Mouse (Mus musculus) lung, postnatal 14 days (tissue): ENCODE results near the gene Oxsm.
A peak's percentile ranks its signal among the peaks of the same experiment; 100 is the strongest.

Experiments
- DNase-seq: peaks from one replicate; pipeline ENCODE4 v3.0.0; 2021

The Oxsm gene

DNA sequence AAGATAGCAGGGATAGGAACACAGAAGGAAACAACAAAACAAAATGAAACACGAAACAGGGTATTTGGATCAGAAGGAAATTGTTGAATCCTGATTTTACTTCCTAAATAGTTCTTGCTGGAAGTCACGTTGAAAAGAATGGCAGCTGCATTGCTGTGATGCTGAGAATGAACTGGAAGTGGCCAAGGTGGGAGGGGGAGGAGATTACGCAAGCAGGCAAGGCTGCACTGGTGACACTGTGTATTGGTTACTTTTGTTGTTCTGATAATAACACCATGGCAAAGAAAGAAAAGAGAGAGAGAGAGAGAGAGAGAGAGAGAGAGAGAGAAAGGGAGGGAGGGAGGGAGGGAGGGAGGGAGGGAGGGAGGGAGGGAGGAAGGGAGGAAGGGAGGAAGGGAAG, 13.1 kb downstream of the Oxsm start:
- DNase-seq: no peak

- DNase-seq: no peak
Measured at GRCm38 (mm10) chr14:16233515-16233914, 16.1 kb downstream of the Oxsm start.

- no peak for DNase-seq
Measured at GRCm38 (mm10) chr14:16230581-16230980, 19.0 kb downstream of the Oxsm start.

GRCm38 (mm10) chr14:16229395-16229794, 20.2 kb downstream of the Oxsm start:
- DNase-seq: no peak

DNA sequence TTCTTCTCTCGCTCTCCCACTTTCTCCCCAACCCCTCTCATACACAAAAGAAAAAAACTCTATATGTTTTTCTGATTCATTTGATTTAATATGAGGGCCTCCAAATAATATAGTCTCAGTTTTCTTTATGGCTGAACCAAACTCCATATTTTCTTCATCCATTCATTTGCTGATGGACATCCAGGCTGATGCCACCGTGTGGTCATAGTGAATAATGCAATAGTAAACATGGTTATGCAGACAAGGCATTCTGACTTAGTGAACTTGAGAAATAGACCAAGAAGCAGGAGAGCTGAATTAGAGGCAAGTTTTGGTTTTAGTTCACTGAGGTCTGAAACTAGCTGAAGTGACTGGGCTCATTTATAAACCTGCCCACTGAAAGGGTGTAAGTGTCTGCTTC, 30.6 kb downstream of the Oxsm start:
- DNase-seq: peak; percentile 25

DNA sequence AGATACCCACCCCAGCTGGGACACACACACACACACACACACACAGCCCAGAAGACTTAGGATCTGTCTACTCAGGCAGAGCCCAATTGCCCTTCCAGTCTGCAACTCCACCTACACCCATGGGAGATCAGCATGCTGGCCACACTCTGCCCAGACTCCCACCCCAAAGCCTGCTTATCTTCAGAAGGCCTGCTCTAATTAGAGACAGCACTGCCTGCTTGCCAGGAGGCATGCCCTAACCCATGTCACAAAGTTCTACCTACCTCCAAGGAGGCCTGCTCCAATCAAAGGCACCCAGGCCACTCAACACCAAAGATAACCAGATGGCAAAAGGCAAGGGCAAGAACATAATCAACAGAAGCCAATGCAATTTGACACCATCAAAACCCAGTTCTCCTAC, 41.9 kb downstream of the Oxsm start:
- no peak for DNase-seq

GRCm38 (mm10) chr14:16201673-16202072, 47.9 kb downstream of the Oxsm start:
- DNase-seq: no peak

- peak; percentile 6 for DNase-seq
Measured at GRCm38 (mm10) chr14:16200969-16201638, 48.5 kb downstream of the Oxsm start.

DNA sequence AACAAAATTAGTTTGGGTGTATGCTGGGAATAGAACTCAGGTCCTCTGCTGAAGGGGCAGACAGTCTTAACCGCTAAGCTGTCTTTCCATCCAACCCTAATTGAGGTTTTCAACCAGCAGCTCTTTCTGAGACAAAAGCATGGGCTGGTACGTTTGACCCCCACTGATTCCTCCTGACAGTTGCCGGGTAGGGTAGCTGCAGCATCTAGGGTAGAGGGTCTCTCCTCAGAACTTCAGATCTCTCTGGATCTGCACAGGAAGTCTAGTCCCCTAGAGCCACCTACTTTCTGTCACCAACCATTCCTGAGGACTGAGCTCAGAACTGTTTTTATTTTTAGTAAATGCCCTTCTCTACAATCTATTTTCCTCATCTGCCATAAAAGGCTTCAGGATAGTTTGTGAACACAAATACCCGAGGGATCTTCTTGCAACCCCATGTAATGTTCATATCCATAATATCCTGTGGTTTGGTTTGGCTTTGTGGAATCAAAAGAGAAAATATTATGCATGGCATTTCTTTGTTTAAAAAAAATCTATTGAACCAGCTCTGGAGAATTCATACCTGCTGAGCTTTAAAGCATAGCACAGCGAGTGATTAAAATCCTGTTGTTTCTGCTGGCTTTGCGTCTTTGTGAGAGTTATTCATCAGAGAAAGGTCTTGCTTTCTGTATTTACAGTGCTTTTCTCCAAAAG, 49.2 kb downstream of the Oxsm start:
- no peak for DNase-seq

- DNase-seq: no peak
Measured at GRCm38 (mm10) chr14:16196518-16196917, 53.1 kb downstream of the Oxsm start.

DNA sequence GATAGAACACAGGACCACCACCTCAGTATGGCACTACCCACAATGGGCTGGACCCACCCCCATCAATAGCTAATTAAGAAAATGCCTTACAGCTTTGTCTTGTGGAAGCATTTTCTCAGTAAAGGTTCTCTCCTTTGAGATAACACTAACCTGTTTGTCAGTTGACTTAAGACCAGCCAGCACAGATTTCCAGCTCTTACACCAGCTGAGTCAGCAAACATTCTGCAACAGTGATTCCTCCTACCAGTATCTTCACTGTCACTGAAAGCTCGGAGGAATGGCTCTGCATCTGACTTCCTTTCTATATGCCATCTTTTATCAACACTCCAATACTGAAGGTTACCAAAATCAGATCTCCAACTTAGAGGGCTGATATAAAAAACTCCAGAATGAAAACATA, 54.1 kb downstream of the Oxsm start:
- no peak for DNase-seq

- DNase-seq: no peak
Measured at GRCm38 (mm10) chr14:16194125-16194524, 55.5 kb downstream of the Oxsm start.

- DNase-seq: no peak
Measured at GRCm38 (mm10) chr14:16189142-16189541, 60.5 kb downstream of the Oxsm start.
